Mouse (Mus musculus) adrenal gland, postnatal 10 days (tissue): Measurements from ENCODE around the gene Sapcd2. TPM values are rescaled to one million over a fixed set of nuclear protein-coding genes. Genes with fewer than 3 reads are reported as not detected.
A peak's percentile ranks its signal among the peaks of the same experiment; 100 is the strongest.

Source experiments
- DNase-seq: peaks from one replicate; pipeline ENCODE4 v3.0.0; 2021; ENCODE audit warnings: mixed read lengths
- total RNA-seq, 2 experiments: library from RNA; stranded (reverse); gene quantifications; 2 replicates each; pipeline ENCODE4 v1.2.3; 2021

Gene Sapcd2
- total RNA-seq, 2 experiments from 2014 or later = 3.3 to 5.3 TPM

DNA sequence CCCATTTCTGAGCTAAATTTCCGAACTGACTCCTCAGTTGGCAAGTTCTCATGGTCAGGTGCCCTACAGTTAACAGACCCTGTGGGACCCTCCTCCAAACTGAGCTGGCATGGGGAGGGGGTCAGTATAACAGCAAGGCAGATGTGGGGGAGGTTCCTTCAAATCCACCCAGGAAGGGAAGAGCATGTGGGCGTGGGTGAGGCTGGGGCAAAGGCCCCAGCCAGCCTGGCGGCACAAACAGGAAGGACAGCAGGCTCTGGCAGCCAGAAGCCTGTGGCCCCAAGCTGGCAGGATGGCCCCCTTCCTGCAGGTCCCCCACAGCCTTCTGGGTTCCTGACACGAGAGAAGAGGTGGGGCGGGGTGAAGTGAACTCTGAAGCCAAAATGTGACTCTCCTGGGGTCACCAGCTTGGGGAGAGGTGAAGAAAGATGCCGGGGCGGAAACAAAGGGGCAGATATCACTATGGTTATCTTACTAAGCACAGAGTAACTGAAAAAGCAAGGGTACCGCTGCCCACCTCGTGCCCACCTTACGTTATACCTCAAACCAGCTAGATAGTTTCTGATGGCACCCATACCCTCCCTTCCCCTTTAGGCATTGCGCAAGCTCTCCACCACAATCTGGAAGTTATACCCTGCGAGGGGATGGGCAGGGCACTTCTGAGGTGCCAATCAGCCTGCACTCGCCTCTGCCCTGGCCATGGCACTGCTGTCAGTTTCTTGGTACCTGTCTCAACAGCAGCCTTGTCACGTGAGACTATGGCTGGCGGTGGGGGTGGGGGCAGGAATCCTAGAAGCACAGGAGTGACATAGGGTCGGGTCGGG lies 50.7 kb downstream of the Sapcd2 start, which contains the start of gene Fut7:
Fut7 (plus strand) TSS at position 681 of the 824 bp plus-strand sequence.
- DNase-seq = no peak

DNA sequence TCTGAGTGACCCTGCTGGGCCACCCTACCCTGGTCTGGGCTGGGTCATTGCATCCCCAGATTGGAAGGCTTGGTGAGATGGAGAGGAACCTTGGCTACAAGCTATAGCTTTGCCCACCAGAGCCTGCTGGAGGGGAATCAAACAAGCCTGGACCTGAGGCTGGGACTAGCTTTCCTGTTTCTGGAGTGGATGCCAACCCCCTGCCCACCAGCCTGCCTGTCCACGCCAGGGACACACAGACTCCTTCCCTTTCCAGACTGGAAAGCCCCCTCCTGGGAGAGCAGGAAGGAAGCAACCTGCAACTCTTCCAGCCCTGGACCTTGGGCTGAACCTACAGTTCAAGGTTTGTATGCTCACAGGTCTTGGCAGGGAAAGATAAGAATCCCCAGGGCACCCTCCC lies 51.5 kb downstream of the Sapcd2 start:
- no peak for DNase-seq

DNA sequence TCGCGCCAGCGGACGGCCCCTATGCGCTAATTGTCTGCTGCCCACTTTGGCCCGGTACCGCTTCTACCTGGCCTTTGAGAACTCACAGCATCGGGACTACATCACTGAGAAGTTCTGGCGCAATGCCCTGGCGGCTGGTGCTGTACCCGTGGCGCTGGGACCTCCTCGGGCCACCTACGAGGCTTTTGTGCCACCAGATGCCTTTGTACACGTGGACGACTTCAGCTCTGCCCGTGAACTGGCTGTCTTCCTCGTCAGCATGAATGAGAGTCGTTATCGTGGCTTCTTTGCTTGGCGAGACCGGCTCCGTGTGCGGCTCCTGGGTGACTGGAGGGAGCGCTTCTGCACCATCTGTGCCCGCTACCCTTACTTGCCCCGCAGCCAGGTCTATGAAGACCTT lies 53.4 kb downstream of the Sapcd2 start:
- no peak for DNase-seq

DNA sequence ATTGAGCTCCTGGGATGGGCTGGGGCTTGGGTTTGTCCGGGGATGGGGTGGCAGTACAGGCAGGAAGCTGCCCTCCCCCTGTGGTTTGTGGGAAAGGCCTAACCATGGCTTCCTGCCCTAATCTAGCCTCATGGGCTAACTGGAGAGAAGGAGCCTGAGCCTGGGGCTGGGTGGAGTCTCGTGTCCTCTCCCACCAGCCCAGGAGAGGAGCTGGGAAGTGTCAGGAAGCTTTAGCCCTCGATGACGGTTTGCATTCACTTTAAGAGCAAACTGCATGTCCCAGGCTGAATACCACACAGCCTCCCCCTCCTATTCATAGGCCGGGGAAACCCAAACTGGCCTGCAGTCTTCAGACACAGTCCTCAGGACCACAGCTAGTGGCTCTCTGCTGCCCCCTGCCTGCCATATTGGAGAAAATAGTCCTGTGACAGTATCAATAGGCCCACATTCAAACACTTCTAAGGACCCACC lies 54.6 kb downstream of the Sapcd2 start:
- DNase-seq = peak; percentile 76

DNA sequence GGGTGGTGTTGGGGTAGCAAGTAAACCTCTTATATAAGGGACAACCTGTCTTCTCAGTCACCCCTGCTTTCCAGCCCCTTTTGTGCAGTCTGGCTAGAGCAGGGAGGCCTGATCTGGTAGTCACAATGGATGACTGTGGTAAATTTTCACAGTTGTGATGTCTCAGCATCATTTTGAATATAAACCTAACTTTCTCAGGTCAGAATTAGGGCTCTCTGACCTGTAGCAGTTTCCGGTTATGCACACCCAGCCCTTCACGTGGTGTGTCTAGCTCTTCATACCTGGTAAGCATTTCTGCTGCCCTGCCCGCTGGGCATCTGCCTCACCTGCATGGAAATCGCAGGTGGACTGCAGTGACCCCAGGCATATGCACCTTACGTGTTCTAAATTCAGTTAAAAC lies 55.1 kb downstream of the Sapcd2 start:
- no peak for DNase-seq

Other genes starting within 250 kb of the Sapcd2 start
- 10 to 100 TPM; 15.1 to 15.5 TPM for gene Nrarp, start 191.6 kb upstream of the Sapcd2 start, total RNA-seq
- 10 to 100 TPM; 13.9 to 19.5 TPM for gene Tor4a, start 175.4 kb upstream of the Sapcd2 start, total RNA-seq
- gene Nelfb, start 160.8 kb upstream of the Sapcd2 start, total RNA-seq = 10 to 100 TPM; 46.3 to 48.8 TPM
- gene Stpg3, start 157.7 kb upstream of the Sapcd2 start, total RNA-seq = not detected
- gene Fam166a, start 153.6 kb upstream of the Sapcd2 start, total RNA-seq = not detected
- 100 to 1,000 TPM; 264 to 293 TPM for gene Tubb4b, start 147.6 kb upstream of the Sapcd2 start, total RNA-seq
- not detected for gene Slc34a3, start 138.0 kb upstream of the Sapcd2 start, total RNA-seq
- not detected for gene Rnf224, start 135.5 kb upstream of the Sapcd2 start, total RNA-seq
- gene Rnf208, start 130.1 kb upstream of the Sapcd2 start, total RNA-seq = 1 to 10 TPM; 6.4 to 7.3 TPM
- gene Cysrt1, start 129.9 kb upstream of the Sapcd2 start, total RNA-seq = not detected
- 1 to 10 TPM; 2.3 to 3.3 TPM for gene AL732309.1, start 125.5 kb upstream of the Sapcd2 start, total RNA-seq
- 10 to 100 TPM; 27.7 to 31.0 TPM for gene Tmem203, start 116.9 kb upstream of the Sapcd2 start, total RNA-seq
- 10 to 100 TPM; 11.2 to 11.4 TPM for gene Tprn, start 109.7 kb upstream of the Sapcd2 start, total RNA-seq
- 10 to 100 TPM; 48.0 to 52.2 TPM for gene Ssna1, start 99.9 kb upstream of the Sapcd2 start, total RNA-seq
- 10 to 100 TPM; 61.0 to 73.1 TPM for gene Anapc2, start 99.8 kb upstream of the Sapcd2 start, total RNA-seq
- gene Tmem210, start 84.2 kb upstream of the Sapcd2 start, total RNA-seq = not detected
- not detected for gene Lrrc26, start 82.4 kb upstream of the Sapcd2 start, total RNA-seq
- gene Grin1, start 53.1 kb upstream of the Sapcd2 start, total RNA-seq = 1 to 10 TPM; 7.3 to 9.6 TPM
- gene Man1b1, start 40.0 kb upstream of the Sapcd2 start, total RNA-seq = 10 to 100 TPM; 41.5 to 41.9 TPM
- gene Dpp7, start 16.0 kb upstream of the Sapcd2 start, total RNA-seq = 10 to 100 TPM; 15.4 to 19.1 TPM
- 10 to 100 TPM; 11.2 to 11.8 TPM for gene Uap1l1, start 6.6 kb upstream of the Sapcd2 start, total RNA-seq
- 10 to 100 TPM; 11.7 to 15.1 TPM for gene Entpd2, start 23.6 kb downstream of the Sapcd2 start, total RNA-seq
- gene Npdc1, start 27.0 kb downstream of the Sapcd2 start, total RNA-seq = 10 to 100 TPM; 67.8 to 83.9 TPM
- 1 to 10 TPM in 1 of 2 experiments, under 1 TPM in 1; 0.67 to 1.1 TPM for gene Fut7, start 50.9 kb downstream of the Sapcd2 start, total RNA-seq
- gene Abca2, start 56.4 kb downstream of the Sapcd2 start, total RNA-seq = 10 to 100 TPM; 21.1 to 27.4 TPM
- gene Clic3, start 84.5 kb downstream of the Sapcd2 start, total RNA-seq = under 1 TPM; 0.90 to 0.91 TPM
- gene Paxx, start 88.8 kb downstream of the Sapcd2 start, total RNA-seq = 10 to 100 TPM; 33.1 to 42.3 TPM
- 1 to 10 TPM; 3.8 to 3.9 TPM for gene Ptgds, start 97.7 kb downstream of the Sapcd2 start, total RNA-seq
- not detected for gene Lcn12, start 121.6 kb downstream of the Sapcd2 start, total RNA-seq
- gene Fbxw5, start 128.4 kb downstream of the Sapcd2 start, total RNA-seq = 10 to 100 TPM; 73.1 to 88.8 TPM
- gene C8g, start 129.4 kb downstream of the Sapcd2 start, total RNA-seq = 10 to 100 TPM; 16.8 to 42.9 TPM
- gene Traf2, start 174.6 kb downstream of the Sapcd2 start, total RNA-seq = 10 to 100 TPM; 18.0 to 22.7 TPM
- gene Edf1, start 185.5 kb downstream of the Sapcd2 start, total RNA-seq = 100 to 1,000 TPM; 266 to 285 TPM
- 1 to 10 TPM; 1.6 to 6.3 TPM for gene Mamdc4, start 202.5 kb downstream of the Sapcd2 start, total RNA-seq
- gene Phpt1, start 202.9 kb downstream of the Sapcd2 start, total RNA-seq = 10 to 100 TPM; 63.5 to 82.8 TPM
- gene Ajm1, start 209.4 kb downstream of the Sapcd2 start, total RNA-seq = 1 to 10 TPM; 1.8 to 2.2 TPM
- gene Rabl6, start 236.2 kb downstream of the Sapcd2 start, total RNA-seq = 10 to 100 TPM; 70.0 to 88.5 TPM
- gene Ccdc183, start 245.4 kb downstream of the Sapcd2 start, total RNA-seq = not detected
- gene Tmem141, start 249.7 kb downstream of the Sapcd2 start, total RNA-seq = 10 to 100 TPM; 28.2 to 30.8 TPM